Mouse (Mus musculus): ENCODE measurements around the gene Cryba4. TPM values are rescaled to one million over a fixed set of nuclear protein-coding genes. Genes with fewer than 3 reads are reported as not detected.

Gene Cryba4
- total and polyA plus RNA-seq, 3 experiments: 5.3 to 14.4 (median 7.1) TPM

- Histone ChIP-seq H3K4me3 (no peak overlapping the region), H3K27me3 (ENCODE audit: control insufficient read depth, insufficient read depth, low read length) (no peaks in the 10 kb centered on the region), H3K9ac (ENCODE audit: low read depth, low read length) (no peak overlapping the region), H3K79me2 (replicated peaks; ENCODE audit: control insufficient read depth, insufficient read depth, low read length) (no peaks in the 10 kb centered on the region), H3K27ac (no peak overlapping the region), H3K4me1 (ENCODE audit: control insufficient read depth, insufficient read depth, low read length) (no peaks in the 10 kb centered on the region), H3K36me3 (ENCODE audit: control insufficient read depth, insufficient read depth, low read length) (no peaks in the 10 kb centered on the region)
- 26% methylated on average over 16 of the region's 16 CpGs for WGBS
- TF ChIP-seq CTCF (IDR thresholded peaks at IDR 0.05) (no peak), POLR2A (IDR thresholded peaks at IDR 0.05; ENCODE audit: insufficient read depth, low read depth, low read length) (no peak), EP300 (IDR thresholded peaks at IDR 0.05; ENCODE audit: insufficient read depth, low read depth, low read length) (no peak)
- DNase-seq: no peak
- intact Hi-C loops (cut with DNase I): no loop called here
These were observed 45.6 kb downstream of the Cryba4 start for GRCm38 (mm10) chr5:112206543-112207255.

GRCm38 (mm10) chr5:112199656-112200055 is 52.7 kb downstream of the Cryba4 start:
- Histone ChIP-seq H3K36me3 (ENCODE audit: control insufficient read depth, insufficient read depth, low read length) (no peaks in the 10 kb centered on the region), H3K9ac (ENCODE audit: low read depth, low read length) (no peak overlapping the region), H3K4me3 (no peak overlapping the region), H3K79me2 (replicated peaks; ENCODE audit: control insufficient read depth, insufficient read depth, low read length) (no peaks in the 10 kb centered on the region), H3K27me3 (ENCODE audit: control insufficient read depth, insufficient read depth, low read length) (no peaks in the 10 kb centered on the region; the same call in 1 of the 2 replicates), H3K27ac (no peak overlapping the region), H3K4me1 (ENCODE audit: control insufficient read depth, insufficient read depth, low read length) (no peaks in the 10 kb centered on the region)
- DNase-seq: no peak
- intact Hi-C loops (cut with DNase I): no loop called here
- TF ChIP-seq CTCF (IDR thresholded peaks at IDR 0.05) (no peak), POLR2A (IDR thresholded peaks at IDR 0.05; ENCODE audit: insufficient read depth, low read depth, low read length) (no peak), EP300 (IDR thresholded peaks at IDR 0.05; ENCODE audit: insufficient read depth, low read depth, low read length) (no peak)
- 77% methylated on average over 6 of the region's 6 CpGs for WGBS

Other genes with a start within 250 kb of the Cryba4 start
- gene Crybb1, start 3.3 kb upstream of the Cryba4 start, total RNA-seq (2021): 1 to 10 TPM; 1.5 to 3.3 TPM
- 2.1 and 2.3 TPM in 2 replicates for gene Crybb1, start 3.3 kb upstream of the Cryba4 start, polyA plus RNA-seq (2012; rRNA removed)
- gene Tpst2, start 24.2 kb upstream of the Cryba4 start, total RNA-seq (2021): 10 to 100 TPM; 38.3 to 43.6 TPM
- 36.9 and 37.7 TPM in 2 replicates for gene Tpst2, start 24.2 kb upstream of the Cryba4 start, polyA plus RNA-seq (2012; rRNA removed)
- 10 to 100 TPM; 17.6 to 19.4 TPM for gene Tfip11, start 73.8 kb upstream of the Cryba4 start, total RNA-seq (2021)
- gene Tfip11, start 73.8 kb upstream of the Cryba4 start, polyA plus RNA-seq (2012; rRNA removed): 16.0 and 18.5 TPM in 2 replicates
- 1 to 10 TPM; 6.5 to 7.3 TPM for gene Srrd, start 90.5 kb upstream of the Cryba4 start, total RNA-seq (2021)
- gene Srrd, start 90.5 kb upstream of the Cryba4 start, polyA plus RNA-seq (2012; rRNA removed): 23.4 and 28.4 TPM in 2 replicates
- gene Hps4, start 90.6 kb upstream of the Cryba4 start, total RNA-seq (2021): 1 to 10 TPM; 8.0 to 8.5 TPM
- 15.5 and 15.9 TPM in 2 replicates for gene Hps4, start 90.6 kb upstream of the Cryba4 start, polyA plus RNA-seq (2012; rRNA removed)
- under 1 TPM in 1 of 2 experiments, not detected in 1; 0.10 TPM for gene Gm6583, start 103.5 kb upstream of the Cryba4 start, total RNA-seq (2021)
- 0.04 TPM in 1 of 2 replicates, not detected in the other for gene Gm6583, start 103.5 kb upstream of the Cryba4 start, polyA plus RNA-seq (2012; rRNA removed)
- under 1 TPM; 0.50 to 0.89 TPM for gene Asphd2, start 142.3 kb upstream of the Cryba4 start, total RNA-seq (2021)
- gene Asphd2, start 142.3 kb upstream of the Cryba4 start, polyA plus RNA-seq (2012; rRNA removed): 0.88 and 1.00 TPM in 2 replicates
- gene Gm6588, start 196.9 kb upstream of the Cryba4 start, total RNA-seq (2021): not detected
- not detected in 2 replicates for gene Gm6588, start 196.9 kb upstream of the Cryba4 start, polyA plus RNA-seq (2012; rRNA removed)

Data from heart, adult 2 months (tissue).